Mouse (Mus musculus) lung, adult 2 months (tissue): ENCODE data around the gene Sprr2d.

Experiments
- CTCF ChIP-seq: fragments of 200-500 bp; IDR thresholded peaks from 2 replicates; pipeline ENCODE4 v1.5.1; 2011; ENCODE audit warnings: mild to moderate bottlenecking, low read length, control low read depth; ENCODE audit not compliant: insufficient read depth
- POLR2A ChIP-seq: fragments of 200-500 bp; IDR thresholded peaks from 2 replicates; pipeline ENCODE4 v1.6.1; 2011; ENCODE audit warnings: low read depth, mild to moderate bottlenecking, control low read depth, low read length, borderline replicate concordance; ENCODE audit errors: extremely low read depth

- no peak for TF ChIP-seq CTCF
- TF ChIP-seq POLR2A, result no peak
Observed at GRCm38 (mm10) chr3:92316320-92316719, 22.6 kb upstream of the Sprr2d start, which contains the start of gene Sprr2b.
